In genomic region chr10:93161511-93162275, GRCm38 (mm10) we compare ENCODE assay signal across 8 mouse cellular contexts. TPM values are rescaled to one million over a fixed set of nuclear protein-coding genes. Genes with fewer than 3 reads are reported as not detected.
DNase-seq lines count a peak whose midpoint lies in the region; ATAC-seq lines count a peak whose summit lies in the region.

No protein-coding gene starts in this region.

- no peaks in the 10 kb centered on the region for H3K9me3 ChIP-seq in hindbrain, embryonic 15.5 days
- no peaks in the 10 kb centered on the region for H3K9me3 ChIP-seq in stomach, embryonic 15.5 days

- peak; percentile 57 for ATAC-seq in hindbrain, embryonic 15.5 days (ENCODE audit: low FRiP score, low read depth)
- peak; percentile 53 for ATAC-seq in megakaryocyte-erythroid progenitor cell, adult 5-6 weeks (replicated peaks; ENCODE audit: low FRiP score, low TSS enrichment, poor library complexity, severe bottlenecking)
- peak; percentile 44; the same call in 1 of the 2 replicates for ATAC-seq in stomach, embryonic 15.5 days (ENCODE audit: insufficient read depth, low FRiP score, low read depth)

- H3K4me2 ChIP-seq in hindbrain, embryonic 15.5 days, result peak overlapping the region; percentile 58
- H3K4me2 ChIP-seq in stomach, embryonic 15.5 days, result peak overlapping the region; percentile 65

- no peaks in the 10 kb centered on the region for H3K27me3 ChIP-seq in hindbrain, embryonic 15.5 days
- no peaks in the 10 kb centered on the region for H3K27me3 ChIP-seq in stomach, embryonic 15.5 days (replicated peaks)

- DNase-seq in spleen, postnatal 4 days (ENCODE audit: low spot score in 2 of 2), result peak; percentile 32 to 88
- DNase-seq in spleen, adult 18-20 months, result no peak
- DNase-seq in cerebellum, adult 8-10 months, result peak; percentile 60
- DNase-seq in forelimb bud, embryonic 11.5 days (ENCODE audit: low read depth, low spot score), result peak; percentile 48
- peak; percentile 28 to 49 for DNase-seq in left cerebral cortex, postnatal 25 days (ENCODE audit: low spot score in 2 of 2)

- under 1% methylated on average over 31 of the region's 33 CpGs for WGBS in hindbrain, embryonic 15.5 days
- 1% methylated on average over 24 of the region's 33 CpGs for WGBS in stomach, embryonic 15.5 days

- H3K36me3 ChIP-seq in hindbrain, embryonic 15.5 days, result no peaks in the 10 kb centered on the region
- H3K36me3 ChIP-seq in stomach, embryonic 15.5 days, result no peaks in the 10 kb centered on the region

- peak overlapping the region; percentile 98 for H3K4me3 ChIP-seq in hindbrain, embryonic 15.5 days
- H3K4me3 ChIP-seq in stomach, embryonic 15.5 days (replicated peaks), result peak overlapping the region; percentile 89

- H3K4me1 ChIP-seq in hindbrain, embryonic 15.5 days (replicated peaks), result peaks cover 34% of the 10 kb centered on the region
- H3K4me1 ChIP-seq in stomach, embryonic 15.5 days, result peaks cover 24% of the 10 kb centered on the region

- H3K27ac ChIP-seq in hindbrain, embryonic 15.5 days (replicated peaks), result peak overlapping the region; percentile 98
- peak overlapping the region; percentile 100 for H3K27ac ChIP-seq in stomach, embryonic 15.5 days

- H3K9ac ChIP-seq in hindbrain, embryonic 15.5 days, result peak overlapping the region; percentile 97
- peak overlapping the region; percentile 87 for H3K9ac ChIP-seq in stomach, embryonic 15.5 days

- intact Hi-C loops in left cerebral cortex, postnatal 25 days (cut with DNase I), result loop anchor here (2.0 to 10.0 kb wide), 5 partner anchors 71 to 293 kb away; partner anchors contain the start of genes Cfap54 and Lta4h

RNA-seq across cellular contexts. Expression of gene Cdk17, which starts 1.0 kb away (rescaled TPM):
- 41.2 and 45.7 TPM in 2 replicates for polyA plus RNA-seq in hindbrain, embryonic 15.5 days (2015; fragmentation: Nextera tagmentation; extraction: Ambion mirVana)
- total RNA-seq in left cerebral cortex, postnatal 25 days (2021), result 100 to 1,000 TPM; 217 to 221 TPM
- 48.0 and 71.7 TPM in 2 replicates for total RNA-seq in megakaryocyte-erythroid progenitor cell, adult 5-6 weeks (2014; fragmentation: Nextera tagmentation)
- total RNA-seq in megakaryocyte-erythroid progenitor cell, adult 5-6 weeks (2017), result 69.4 and 88.0 TPM in 2 replicates
- 15.8 and 17.6 TPM in 2 replicates for polyA plus RNA-seq in stomach, embryonic 15.5 days (2015; fragmentation: Nextera tagmentation; extraction: Ambion mirVana)

Comparison
In these comparisons a context has a peak if more than half of its experiments do, and no peak if none do; other contexts are left out.
1. DNase-seq: peak in spleen, postnatal 4 days (2 of 2), cerebellum, adult 8-10 months (single experiment), forelimb bud, embryonic 11.5 days (single experiment) and left cerebral cortex, postnatal 25 days (2 of 2); none in spleen, adult 18-20 months (0 of 2).
2. Peak in every context shown above with its lines, with median percentiles within 50 percentile points of each other: ATAC-seq.